Mouse (Mus musculus): ENCODE measurements around the gene Parp12.
A peak's percentile ranks its signal among the peaks of the same experiment; 100 is the strongest.

The Parp12 gene

GRCm38 (mm10) chr6:39117584-39118455 lies at the start of gene Parp12:
Gene Parp12, minus strand, starts transcription at chr6:39118349.
- peak; percentile 72 for DNase-seq (ENCODE audit: low spot score)

GRCm38 (mm10) chr6:39164891-39165290 lies 46.7 kb upstream of the Parp12 start:
- no peak for DNase-seq (ENCODE audit: low spot score)

- no peak for DNase-seq (ENCODE audit: low spot score)
Observed at GRCm38 (mm10) chr6:39161975-39162374, 43.8 kb upstream of the Parp12 start.

DNA sequence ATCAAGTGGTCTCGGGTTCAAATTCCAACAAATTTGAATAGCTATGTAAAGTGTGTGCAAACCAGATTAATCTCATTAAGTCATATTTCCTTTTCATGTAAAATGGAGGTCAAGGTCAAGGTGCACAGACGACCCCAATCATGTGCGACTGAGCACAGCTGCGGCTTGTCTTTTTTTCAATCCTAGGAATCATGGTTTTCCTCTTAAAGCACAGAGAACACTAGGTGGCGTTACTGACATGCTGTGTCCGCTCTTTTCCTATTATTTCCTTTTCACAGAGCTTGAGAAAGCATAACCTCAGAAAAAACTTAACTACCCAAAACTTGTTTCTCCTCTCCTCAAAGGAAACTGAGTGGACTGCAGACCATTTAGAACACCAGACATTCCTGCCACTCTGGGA lies 27.9 kb upstream of the Parp12 start:
- peak; percentile 54 for DNase-seq (ENCODE audit: low spot score)

- no peak for DNase-seq (ENCODE audit: low spot score)
Observed at GRCm38 (mm10) chr6:39132556-39132955, 14.4 kb upstream of the Parp12 start.

DNA sequence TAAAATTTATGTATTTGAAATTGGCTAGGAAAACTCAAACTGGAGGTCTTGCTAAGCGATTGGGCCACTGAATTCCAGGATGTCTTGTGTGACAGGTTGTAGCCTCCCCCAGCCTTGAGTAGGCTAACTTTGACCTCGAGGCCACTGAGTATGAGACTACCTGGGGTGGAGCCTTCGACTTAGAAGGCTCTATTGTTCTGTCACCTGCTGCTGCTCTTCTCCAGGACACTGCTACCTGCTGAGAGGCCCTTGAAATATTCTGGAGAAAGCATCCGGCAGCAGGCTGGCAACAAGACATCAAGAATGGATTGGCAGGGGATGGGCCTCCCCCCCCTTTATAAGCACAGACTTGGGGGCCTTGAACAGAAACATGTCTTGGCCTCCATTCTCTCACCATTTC lies 13.3 kb upstream of the Parp12 start:
- DNase-seq (ENCODE audit: low spot score), result no peak

DNA sequence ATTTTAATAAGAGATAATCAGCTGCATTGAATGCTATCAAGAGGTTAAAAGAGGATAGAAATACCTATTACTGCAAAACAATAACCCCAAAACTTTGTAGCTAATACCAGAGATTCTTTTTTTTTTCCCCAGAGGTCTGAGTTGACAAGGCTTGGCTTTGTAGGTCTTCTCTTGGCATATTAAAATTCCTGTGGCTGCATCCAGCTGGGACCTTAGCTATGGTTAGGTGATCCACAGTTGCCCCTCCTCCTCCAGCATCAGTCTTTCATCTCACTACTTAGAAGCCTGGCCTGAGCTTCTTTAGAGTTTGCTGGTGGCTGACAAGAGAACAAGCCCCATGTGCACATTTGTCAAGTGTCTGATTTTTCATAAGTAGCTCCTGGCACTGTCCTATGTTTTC lies 6.6 kb upstream of the Parp12 start:
- DNase-seq (ENCODE audit: low spot score), result no peak

DNA sequence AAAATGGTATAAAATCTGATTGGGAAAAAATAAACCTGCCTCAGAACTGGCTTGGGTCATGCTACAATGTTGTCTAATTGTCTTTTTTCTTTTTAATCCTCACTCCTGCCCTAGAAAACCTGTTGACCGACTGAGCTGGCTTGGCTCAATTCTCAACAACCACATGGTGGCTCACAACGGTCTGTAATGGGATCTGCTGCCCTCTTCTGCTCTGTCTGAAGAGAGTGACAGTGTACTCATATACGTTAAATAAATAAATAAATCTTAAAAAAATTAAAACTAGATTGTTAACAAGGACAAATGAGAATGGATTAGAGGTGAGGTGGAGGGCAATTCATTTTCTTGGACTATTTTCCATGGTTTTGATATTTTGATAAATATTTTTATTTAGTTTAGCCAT lies 2.5 kb upstream of the Parp12 start:
- no peak for DNase-seq (ENCODE audit: low spot score)

- DNase-seq (ENCODE audit: low spot score), result peak; percentile 65
Observed at GRCm38 (mm10) chr6:39118456-39118881, 320 bp upstream of the Parp12 start.

- DNase-seq (ENCODE audit: low spot score), result no peak
Observed at GRCm38 (mm10) chr6:39115438-39115837, 2.7 kb downstream of the Parp12 start.

DNA sequence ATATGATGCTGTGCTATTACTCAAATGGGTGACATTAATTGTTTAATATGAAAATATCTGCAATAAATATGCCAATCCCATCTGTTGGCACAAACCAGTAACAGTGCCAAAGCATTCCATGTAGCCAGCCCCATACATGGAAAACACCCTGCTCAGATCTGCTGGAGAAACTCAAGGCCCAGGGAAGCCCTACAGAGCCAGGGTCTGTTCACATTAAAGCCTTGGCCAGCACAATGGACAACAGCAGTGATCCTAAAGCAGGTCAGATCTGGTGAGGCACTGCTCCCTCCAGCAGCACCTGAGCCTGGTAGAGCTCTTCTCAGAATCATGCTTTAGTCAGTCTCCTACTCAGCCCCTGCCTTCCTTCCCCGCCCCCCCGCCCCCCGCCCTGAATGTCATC lies 5.0 kb downstream of the Parp12 start:
- DNase-seq (ENCODE audit: low spot score), result no peak

- no peak for DNase-seq (ENCODE audit: low spot score)
Observed at GRCm38 (mm10) chr6:39112701-39113100, 5.4 kb downstream of the Parp12 start.

GRCm38 (mm10) chr6:39106812-39107211 lies 11.3 kb downstream of the Parp12 start:
- DNase-seq (ENCODE audit: low spot score), result no peak

GRCm38 (mm10) chr6:39104631-39105030 lies 13.5 kb downstream of the Parp12 start:
- no peak for DNase-seq (ENCODE audit: low spot score)

- no peak for DNase-seq (ENCODE audit: low spot score)
Observed at GRCm38 (mm10) chr6:39076498-39076897, 41.7 kb downstream of the Parp12 start.

DNA sequence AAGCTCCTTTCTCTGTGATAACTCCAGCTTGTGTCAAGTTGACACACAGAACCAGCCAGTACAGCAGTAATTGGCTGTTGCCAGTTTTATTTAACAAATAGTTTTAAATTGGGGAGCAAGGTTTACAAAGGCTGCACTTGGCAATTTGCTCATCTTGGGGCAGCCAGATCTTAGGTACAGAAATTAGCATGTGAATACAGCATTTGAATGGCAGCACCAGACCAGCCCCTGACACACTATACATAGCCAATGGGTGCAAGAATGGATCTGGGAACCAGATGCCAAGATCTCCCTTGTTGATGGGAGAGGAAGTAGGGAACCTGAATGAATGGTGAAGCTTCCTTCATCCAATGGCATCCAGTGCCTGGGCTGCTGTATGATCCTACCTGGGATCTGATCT lies 44.0 kb downstream of the Parp12 start:
- DNase-seq (ENCODE audit: low spot score), result no peak

DNA sequence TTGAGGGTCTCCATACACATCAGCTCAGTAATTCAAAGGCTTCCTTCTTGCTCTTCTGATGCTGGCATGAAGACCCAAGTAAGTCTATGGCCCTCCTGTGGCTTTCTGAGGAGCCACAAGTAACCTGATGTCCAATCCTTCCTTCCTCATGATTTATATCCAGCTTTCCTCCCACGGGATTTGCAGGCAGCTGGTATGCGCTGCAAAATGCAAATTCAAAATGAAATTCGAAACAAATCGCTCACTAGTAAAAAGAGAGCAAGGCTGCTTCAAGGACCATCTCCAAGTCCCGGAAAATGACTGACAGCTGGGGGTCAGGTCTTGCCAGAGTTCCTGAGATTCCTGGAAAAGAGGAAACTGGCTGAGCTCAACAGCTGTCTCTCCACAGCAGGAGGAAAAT lies 45.5 kb downstream of the Parp12 start:
- no peak for DNase-seq (ENCODE audit: low spot score)

DNA sequence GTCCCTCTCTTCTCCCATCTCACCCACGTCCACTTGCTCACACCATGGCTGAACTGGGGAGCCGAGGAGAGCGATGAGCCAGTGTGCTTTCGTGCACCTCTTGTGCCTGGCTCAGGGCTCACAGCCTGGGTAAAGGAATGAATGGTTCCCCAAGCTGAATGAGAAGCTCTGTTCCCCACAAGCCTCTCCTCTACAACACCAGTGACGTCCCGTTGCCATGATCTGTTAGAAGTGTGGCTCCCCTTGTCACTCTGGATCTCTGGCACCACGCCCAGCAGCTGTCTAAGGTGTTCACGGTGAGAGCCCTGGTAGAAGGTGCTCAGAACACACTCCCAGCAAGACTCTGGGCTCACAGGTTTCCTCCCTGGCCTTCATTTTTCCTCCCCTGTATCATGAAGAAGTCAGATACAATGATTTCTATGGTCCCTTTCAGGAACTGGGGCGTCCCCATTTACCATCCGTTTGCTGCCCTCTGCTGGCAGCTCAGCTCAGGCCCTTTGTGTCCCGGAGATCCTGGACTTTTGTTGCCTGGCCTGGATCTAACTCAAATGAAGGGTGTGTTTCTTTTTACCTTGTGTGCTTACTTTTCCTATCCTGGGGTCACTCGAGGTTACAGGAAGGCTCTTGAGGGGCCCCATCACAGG lies 51.1 kb downstream of the Parp12 start:
- DNase-seq (ENCODE audit: low spot score), result peak; percentile 92

GRCm38 (mm10) chr6:39063541-39063940 lies 54.6 kb downstream of the Parp12 start:
- no peak for DNase-seq (ENCODE audit: low spot score)

DNA sequence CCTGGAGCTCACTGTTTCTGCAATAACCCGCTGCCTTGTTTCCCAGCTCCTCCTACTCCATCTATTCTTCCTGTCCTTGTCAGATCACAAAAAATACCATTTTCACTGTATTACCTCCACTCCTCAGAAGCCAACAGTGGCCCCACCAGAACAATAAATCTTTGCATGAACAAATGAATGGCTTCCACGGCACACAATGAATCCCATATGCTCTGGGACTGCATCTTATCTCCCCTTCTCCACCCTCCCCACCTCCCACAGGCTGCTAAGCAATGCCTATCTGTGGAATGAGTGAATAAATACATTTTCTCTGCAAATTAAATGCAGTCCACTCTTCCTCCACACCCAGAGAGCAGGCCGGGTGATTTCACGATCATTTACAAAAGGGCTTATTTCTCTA lies 57.0 kb downstream of the Parp12 start:
- no peak for DNase-seq (ENCODE audit: low spot score)

- no peak for DNase-seq (ENCODE audit: low spot score)
Observed at GRCm38 (mm10) chr6:39059547-39060497, 58.3 kb downstream of the Parp12 start.

DNA sequence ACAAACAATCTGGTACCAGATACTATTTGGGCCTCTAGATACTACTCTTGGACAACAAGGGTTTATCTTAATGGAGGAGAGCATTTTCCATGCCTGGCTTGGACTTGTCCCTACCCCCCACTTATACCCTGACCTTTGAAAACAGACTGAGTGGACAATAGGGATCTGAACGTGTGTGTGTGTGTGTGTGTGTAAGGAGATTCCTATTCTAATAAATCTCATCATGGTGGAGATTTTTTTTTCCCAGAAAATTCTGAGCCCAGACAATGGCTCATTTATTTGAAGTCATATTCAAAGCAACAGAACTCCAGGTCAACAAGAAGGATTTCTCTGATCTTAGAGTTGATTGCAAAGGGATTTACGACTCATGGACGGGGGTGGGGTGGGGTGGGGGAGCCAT lies 59.2 kb downstream of the Parp12 start:
- no peak for DNase-seq (ENCODE audit: low spot score)

Measured in retina, embryonic 14.5 days (tissue).